ENCODE assay signal across 17 mouse cellular contexts in the genomic region with DNA sequence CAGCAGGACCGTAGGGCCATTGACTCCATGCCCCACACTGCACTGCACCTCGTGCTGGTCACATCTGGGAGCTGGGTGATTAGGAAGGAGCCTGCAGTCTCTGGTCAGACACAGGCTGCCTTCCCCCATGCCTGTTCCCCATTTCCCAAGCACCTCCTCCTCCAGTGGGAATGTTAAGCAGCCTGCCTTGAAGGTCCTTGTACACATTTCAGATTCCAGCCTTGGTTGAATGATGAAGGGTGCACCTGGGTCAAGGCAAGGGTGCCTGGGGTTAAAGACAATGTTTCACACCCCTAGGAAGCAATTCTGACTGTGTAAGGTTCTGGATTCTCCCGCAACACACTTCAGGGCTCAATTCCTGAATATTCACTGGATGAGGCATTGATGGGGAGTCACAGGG. TPM values are rescaled to one million over a fixed set of nuclear protein-coding genes. Genes with fewer than 3 reads are reported as not detected.
"Had no signal": no experiment of that assay in that cellular context is flagged by ENCODE, and none has a peak within 500 bp of the region (broad histone marks: within the 10 kb centered on the region; RNA-seq: fewer than 3 reads in every experiment).

No protein-coding gene starts in this region.

- H3K4me3 ChIP-seq: limb, embryonic 12.5 days; midbrain, embryonic 12.5 days had no signal

- ATAC-seq: intestine, embryonic 16.5 days; midbrain, embryonic 16.5 days had no signal

- DNase-seq: kidney, adult 8-10 months; kidney, postnatal 10 days; lung, embryonic 14.5 days; right cerebral cortex, postnatal 25 days; thymus, adult 18-20 months; thymus, postnatal 14 days had no signal

- H3K9ac ChIP-seq: limb, embryonic 12.5 days; liver, embryonic 14.5 days; lung, embryonic 14.5 days; midbrain, embryonic 12.5 days had no signal

- H3K36me3 ChIP-seq: limb, embryonic 12.5 days; midbrain, embryonic 12.5 days had no signal

- H3K4me2 ChIP-seq: limb, embryonic 12.5 days; lung, embryonic 14.5 days; midbrain, embryonic 12.5 days had no signal

- H3K9me3 ChIP-seq: limb, embryonic 12.5 days; midbrain, embryonic 12.5 days had no signal

- H3K27ac ChIP-seq: limb, embryonic 12.5 days; liver, embryonic 14.5 days; midbrain, embryonic 12.5 days had no signal

- H3K27me3 ChIP-seq: limb, embryonic 12.5 days; midbrain, embryonic 12.5 days had no signal

- H3K4me1 ChIP-seq: limb, embryonic 12.5 days; midbrain, embryonic 12.5 days had no signal

RNA-seq across cellular contexts. Expression of gene Spink4, which starts 1.4 kb away (rescaled TPM):
- total RNA-seq: layer of hippocampus, adult 8-10 months; layer of hippocampus, postnatal 14 days; left cerebral cortex, adult 8-10 months; left cerebral cortex, postnatal 36 days; megakaryocyte-erythroid progenitor cell, adult 5-6 weeks had no signal
- polyA plus RNA-seq: limb, embryonic 12.5 days; lung, embryonic 14.5 days; midbrain, embryonic 12.5 days; midbrain, embryonic 16.5 days; neural tube, embryonic 14.5 days had no signal
